Mouse (Mus musculus): ENCODE measurements around the gene Pcsk4. TPM values are rescaled to one million over a fixed set of nuclear protein-coding genes. Genes with fewer than 3 reads are reported as not detected.

Gene Pcsk4
- polyA plus RNA-seq, 1 experiment from 2014 or later, result 5.5 TPM

- Histone ChIP-seq H3K4me3 (no peak overlapping the region), H3K4me1 (0 out of 2 replicates have a peak, but pooled peaks cover 4% of the 10 kb centered on the region), H3K27ac (replicated peaks) (no peak overlapping the region), H3K9me3 (no peaks in the 10 kb centered on the region), H3K36me3 (replicated peaks) (peaks cover 89% of the 10 kb centered on the region), H3K27me3 (replicated peaks; ENCODE audit: low read depth, poor library complexity, severe bottlenecking) (no peaks in the 10 kb centered on the region)
- 85% methylated on average over 15 of the region's 15 CpGs for WGBS
- no peak for DNase-seq (ENCODE audit: low spot score)
Observed at GRCm38 (mm10) chr10:80285222-80286070, 43.9 kb downstream of the Pcsk4 start.

GRCm38 (mm10) chr10:80282481-80283441 is 46.5 kb downstream of the Pcsk4 start:
- H3K27me3 ChIP-seq (replicated peaks; ENCODE audit: low read depth, poor library complexity, severe bottlenecking), result no peaks in the 10 kb centered on the region
- no peak for DNase-seq (ENCODE audit: low spot score)
- 90% methylated on average over 20 of the region's 20 CpGs for WGBS
- H3K4me1 ChIP-seq, result 0 out of 2 replicates have a peak, but pooled peaks cover 4% of the 10 kb centered on the region
- H3K36me3 ChIP-seq (replicated peaks), result peaks cover 100% of the 10 kb centered on the region
- H3K9me3 ChIP-seq, result no peaks in the 10 kb centered on the region
- no peak overlapping the region for H3K27ac ChIP-seq (replicated peaks)
- no peak overlapping the region for H3K4me3 ChIP-seq

DNA sequence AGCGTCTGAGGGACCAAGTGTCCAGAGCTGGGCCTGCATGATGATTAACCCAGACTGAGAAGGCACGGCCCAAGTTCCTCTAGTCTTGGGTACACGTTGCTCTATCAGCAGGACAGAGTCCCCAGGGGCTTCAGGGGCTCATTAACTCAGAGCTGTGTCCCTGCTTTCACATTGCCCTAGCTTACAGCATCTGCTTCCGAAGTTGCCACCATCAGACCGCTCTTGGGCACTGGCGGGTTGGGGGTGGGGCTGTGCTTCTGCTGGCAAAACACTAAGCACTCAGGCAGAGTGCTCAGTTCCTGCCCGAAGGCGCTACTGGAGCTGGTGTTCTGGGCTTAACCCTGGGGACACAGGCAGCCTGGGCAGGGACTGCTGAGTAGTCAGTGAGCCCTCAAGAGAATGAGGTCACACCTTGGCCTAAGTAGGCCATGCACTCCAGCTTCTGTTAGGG is 47.4 kb downstream of the Pcsk4 start:
- H3K36me3 ChIP-seq (replicated peaks), result peaks cover 100% of the 10 kb centered on the region
- 78% methylated on average over 8 of the region's 8 CpGs for WGBS
- H3K9me3 ChIP-seq, result no peaks in the 10 kb centered on the region
- H3K27ac ChIP-seq (replicated peaks), result no peak overlapping the region
- no peak overlapping the region for H3K4me3 ChIP-seq
- no peak for DNase-seq (ENCODE audit: low spot score)
- H3K4me1 ChIP-seq, result 0 out of 2 replicates have a peak, but pooled peaks cover 4% of the 10 kb centered on the region
- H3K27me3 ChIP-seq (replicated peaks; ENCODE audit: low read depth, poor library complexity, severe bottlenecking), result no peaks in the 10 kb centered on the region

DNA sequence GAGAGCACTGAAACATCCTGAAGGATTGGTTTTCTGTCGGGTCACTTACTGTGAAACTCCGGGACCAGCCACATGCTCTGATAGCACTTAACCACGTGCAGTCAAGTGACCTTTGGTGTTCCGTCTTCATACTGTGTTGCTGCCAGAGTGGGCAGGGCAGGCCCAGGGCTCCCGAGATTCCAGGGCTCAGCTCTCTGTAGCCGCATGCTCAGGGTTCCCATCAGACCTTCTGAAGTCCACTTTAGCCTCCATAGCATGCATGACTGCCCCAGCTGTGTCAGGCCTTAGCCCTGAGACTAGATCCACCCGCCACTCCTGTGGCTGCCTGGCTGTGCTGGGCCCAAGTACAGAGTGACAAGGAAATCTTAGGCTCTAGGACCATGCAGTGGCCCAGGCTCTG is 48.0 kb downstream of the Pcsk4 start:
- H3K27ac ChIP-seq (replicated peaks), result no peak overlapping the region

DNA sequence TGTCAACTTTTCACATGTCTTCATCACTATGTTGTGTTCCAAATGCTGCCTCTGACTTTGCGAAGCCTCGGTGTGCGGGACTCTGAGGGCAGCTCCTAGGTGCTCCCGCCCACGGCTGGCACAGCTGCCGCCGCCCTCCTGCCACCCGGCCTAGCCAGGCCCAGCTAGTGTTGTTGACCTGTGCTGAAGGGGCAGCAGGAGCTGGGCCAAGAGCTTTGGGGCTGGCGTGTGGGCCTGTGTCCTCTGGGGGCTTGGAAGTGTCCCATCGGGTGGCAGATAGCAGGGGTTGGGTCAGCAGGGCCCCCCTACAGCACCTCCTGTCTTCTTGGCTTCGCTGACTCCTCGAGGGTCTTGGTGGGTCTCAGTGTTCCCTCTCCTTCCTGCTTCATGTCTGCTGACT is 50.0 kb downstream of the Pcsk4 start:
- Histone ChIP-seq H3K27ac (replicated peaks) (no peak overlapping the region), H3K4me1 (0 out of 2 replicates have a peak, but pooled peaks cover 4% of the 10 kb centered on the region), H3K4me3 (no peak overlapping the region), H3K36me3 (replicated peaks) (peaks cover 100% of the 10 kb centered on the region), H3K9me3 (no peaks in the 10 kb centered on the region), H3K27me3 (replicated peaks; ENCODE audit: low read depth, poor library complexity, severe bottlenecking) (no peaks in the 10 kb centered on the region)
- 97% methylated on average over 12 of the region's 12 CpGs for WGBS
- no peak for DNase-seq (ENCODE audit: low spot score)

More for the DNA sequence above, 48.0 kb downstream of the Pcsk4 start:
- DNase-seq (ENCODE audit: low spot score), result no peak
- H3K36me3 ChIP-seq (replicated peaks), result peaks cover 100% of the 10 kb centered on the region
- H3K9me3 ChIP-seq, result no peaks in the 10 kb centered on the region
- no peak overlapping the region for H3K4me3 ChIP-seq
- 85% methylated on average over 7 of the region's 7 CpGs for WGBS
- H3K27me3 ChIP-seq (replicated peaks; ENCODE audit: low read depth, poor library complexity, severe bottlenecking), result no peaks in the 10 kb centered on the region
- H3K4me1 ChIP-seq, result 0 out of 2 replicates have a peak, but pooled peaks cover 4% of the 10 kb centered on the region

GRCm38 (mm10) chr10:80278390-80278789 is 50.9 kb downstream of the Pcsk4 start:
- Histone ChIP-seq H3K4me1 (0 out of 2 replicates have a peak, but pooled peaks cover 4% of the 10 kb centered on the region), H3K36me3 (replicated peaks) (peaks cover 100% of the 10 kb centered on the region), H3K27ac (replicated peaks) (no peak overlapping the region), H3K9me3 (no peaks in the 10 kb centered on the region), H3K27me3 (replicated peaks; ENCODE audit: low read depth, poor library complexity, severe bottlenecking) (no peaks in the 10 kb centered on the region), H3K4me3 (no peak overlapping the region)
- WGBS, result 94% methylated on average over 9 of the region's 9 CpGs
- DNase-seq (ENCODE audit: low spot score), result no peak

DNA sequence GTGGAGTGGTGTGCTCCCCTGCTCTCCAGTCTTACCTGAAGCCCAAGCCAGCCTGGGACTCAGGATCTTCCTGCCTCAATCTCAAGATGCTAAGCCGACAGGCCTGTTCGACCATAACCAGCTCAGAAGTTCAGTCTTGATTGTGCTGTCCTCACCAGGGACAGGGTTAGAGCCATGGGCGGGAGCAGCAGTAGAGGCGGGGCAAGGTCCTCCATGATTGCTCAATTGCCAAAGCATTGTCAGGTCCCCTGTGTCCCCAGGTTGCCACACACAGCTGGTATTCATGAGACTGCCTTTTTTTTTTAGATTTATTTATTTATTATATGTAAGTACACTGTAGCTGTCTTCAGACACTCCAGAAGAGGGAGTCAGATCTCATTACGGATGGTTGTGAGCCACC is 53.1 kb downstream of the Pcsk4 start:
- peaks cover 95% of the 10 kb centered on the region for H3K36me3 ChIP-seq (replicated peaks)
- H3K9me3 ChIP-seq, result no peaks in the 10 kb centered on the region
- DNase-seq (ENCODE audit: low spot score), result no peak
- WGBS, result 89% methylated on average over 5 of the region's 5 CpGs
- no peak overlapping the region for H3K4me3 ChIP-seq
- H3K27me3 ChIP-seq (replicated peaks; ENCODE audit: low read depth, poor library complexity, severe bottlenecking), result no peaks in the 10 kb centered on the region
- peaks cover 11% of the 10 kb centered on the region; the same call in 1 of the 2 replicates for H3K4me1 ChIP-seq
- H3K27ac ChIP-seq (replicated peaks), result no peak overlapping the region

- no peaks in the 10 kb centered on the region for H3K27me3 ChIP-seq (replicated peaks; ENCODE audit: low read depth, poor library complexity, severe bottlenecking)
- 85% methylated on average over 3 of the region's 3 CpGs for WGBS
- H3K36me3 ChIP-seq (replicated peaks), result peaks cover 94% of the 10 kb centered on the region
- DNase-seq (ENCODE audit: low spot score), result no peak
- H3K9me3 ChIP-seq, result no peaks in the 10 kb centered on the region
- peaks cover 26% of the 10 kb centered on the region for H3K4me1 ChIP-seq
- H3K27ac ChIP-seq (replicated peaks), result no peak overlapping the region
- no peak overlapping the region; the same call in 1 of the 2 replicates for H3K4me3 ChIP-seq
Observed at GRCm38 (mm10) chr10:80273847-80274246, 55.5 kb downstream of the Pcsk4 start.

GRCm38 (mm10) chr10:80271870-80272585 is 57.3 kb downstream of the Pcsk4 start:
- no peaks in the 10 kb centered on the region for H3K27me3 ChIP-seq (replicated peaks; ENCODE audit: low read depth, poor library complexity, severe bottlenecking)
- peaks cover 42% of the 10 kb centered on the region for H3K4me1 ChIP-seq
- WGBS, result 88% methylated on average over 8 of the region's 8 CpGs
- no peaks in the 10 kb centered on the region for H3K9me3 ChIP-seq
- peaks cover 93% of the 10 kb centered on the region for H3K36me3 ChIP-seq (replicated peaks)
- H3K27ac ChIP-seq (replicated peaks), result no peak overlapping the region
- DNase-seq (ENCODE audit: low spot score), result no peak
- H3K4me3 ChIP-seq, result no peak overlapping the region; the same call in 1 of the 2 replicates

Measured in embryonic facial prominence, embryonic 10.5 days (tissue).